Mouse (Mus musculus) cerebellum, adult 2 months (tissue): ENCODE measurements around the gene Ube3b.
A peak's percentile ranks its signal among the peaks of the same experiment; 100 is the strongest.

ENCODE experiments used
- CTCF ChIP-seq: fragments of 200-500 bp; IDR thresholded peaks from 2 replicates; pipeline ENCODE4 v1.5.1; 2011; ENCODE audit warnings: low read depth, mild to moderate bottlenecking, control low read depth, low read length, moderate library complexity, borderline replicate concordance; ENCODE audit not compliant: insufficient read depth
- POLR2A ChIP-seq: fragments of 200-500 bp; IDR thresholded peaks from 2 replicates; pipeline ENCODE4 v1.6.1; 2011; ENCODE audit warnings: low read length, control low read depth, borderline replicate concordance; ENCODE audit not compliant: insufficient read depth

GRCm38 (mm10) chr5:114380209-114381012 is at the start of gene Ube3b, which contains the start of gene Kctd10:
- TF ChIP-seq CTCF = no peak
- peak; percentile 59 for TF ChIP-seq POLR2A
